Mouse (Mus musculus): ENCODE measurements around the gene L3mbtl3. TPM values are rescaled to one million over a fixed set of nuclear protein-coding genes. Genes with fewer than 3 reads are reported as not detected.

Gene L3mbtl3
- total RNA-seq (2022), result 10 to 100 TPM; 14.1 to 27.4 (median 18.3) TPM

GRCm38 (mm10) chr10:26375790-26376545, at the start of gene L3mbtl3:
TSS of gene L3mbtl3 (minus strand) at chr10:26375971.
- DNase-seq (ENCODE audit: low spot score in 2 of 2), result peak; percentile 59 to 80

GRCm38 (mm10) chr10:26421168-26421567, 45.4 kb upstream of the L3mbtl3 start:
- DNase-seq (ENCODE audit: low spot score in 2 of 2), result no peak

- DNase-seq (ENCODE audit: low spot score in 2 of 2), result no peak
Observed at GRCm38 (mm10) chr10:26388656-26389055, 12.9 kb upstream of the L3mbtl3 start.

DNA sequence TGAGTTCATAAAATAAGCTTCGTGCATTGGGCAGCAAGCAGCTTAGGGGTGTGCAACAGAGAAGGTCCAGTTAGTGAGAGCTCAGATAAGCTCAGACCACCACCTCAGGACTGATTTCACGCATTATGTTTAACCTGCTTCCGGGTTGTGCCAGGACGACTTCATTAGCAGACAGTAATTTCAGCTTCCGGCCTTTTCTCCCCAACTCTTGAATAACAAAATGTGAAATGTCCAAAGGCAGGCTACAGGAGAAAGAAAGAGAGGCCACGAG, 1.5 kb upstream of the L3mbtl3 start:
- no peak for DNase-seq (ENCODE audit: low spot score in 2 of 2)

DNA sequence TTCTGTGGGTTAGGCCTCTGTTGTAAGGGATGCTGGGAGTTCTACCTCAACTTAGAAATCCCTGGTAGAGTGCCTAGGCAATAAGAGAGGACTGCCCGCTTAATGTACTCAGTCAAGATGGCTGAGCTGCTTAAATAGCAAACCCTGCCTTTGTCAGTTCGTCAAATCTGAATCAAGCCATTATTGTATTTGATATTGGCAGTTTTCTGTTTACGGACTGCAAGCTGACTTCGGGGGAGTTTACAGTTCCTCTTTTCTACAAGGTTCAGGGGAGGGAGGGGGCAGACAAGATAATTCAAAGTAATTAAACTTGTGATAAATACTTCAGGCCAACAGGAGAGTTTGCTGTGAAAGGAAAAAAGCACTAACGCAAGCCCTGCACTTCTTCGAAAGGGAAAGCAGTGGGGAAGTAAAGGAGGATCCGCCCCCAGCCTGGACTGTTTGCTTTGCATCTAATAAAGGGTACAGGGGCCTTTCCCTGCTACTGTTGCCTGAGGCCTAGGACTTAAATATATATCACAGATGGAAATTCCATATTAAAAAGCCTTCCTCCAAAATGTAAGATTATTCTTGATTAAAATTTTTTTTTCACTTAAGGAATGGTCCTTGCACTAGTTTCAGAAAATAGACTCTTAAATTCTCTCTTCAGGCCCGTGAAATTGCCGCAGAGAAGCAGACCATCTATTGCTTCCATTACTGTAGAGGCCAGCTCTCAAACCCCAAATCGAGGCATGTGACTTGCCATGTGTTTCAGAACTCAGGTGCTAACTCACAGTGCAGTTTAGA, 968 bp upstream of the L3mbtl3 start:
- no peak for DNase-seq (ENCODE audit: low spot score in 2 of 2)

DNA sequence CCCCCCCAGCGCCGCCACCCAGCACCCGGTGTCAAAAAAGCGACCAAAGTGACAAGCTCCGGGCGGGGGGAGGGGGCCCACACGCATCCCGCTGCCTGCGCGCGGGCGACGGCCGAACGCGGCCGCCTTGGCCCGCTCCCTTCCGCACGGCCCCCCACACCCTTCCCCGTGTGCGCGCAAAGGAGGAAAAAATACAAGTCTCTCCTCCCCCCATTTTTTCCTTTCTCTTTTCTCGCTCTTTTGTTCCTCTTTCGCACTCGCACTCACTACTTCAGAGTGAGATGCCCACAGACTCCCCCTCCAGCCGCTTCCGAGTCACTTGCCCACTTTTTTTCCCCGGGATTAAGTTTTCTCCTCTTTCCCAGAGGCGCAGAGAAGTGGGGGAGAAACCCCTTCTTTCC, 420 bp downstream of the L3mbtl3 start:
- no peak for DNase-seq (ENCODE audit: low spot score in 2 of 2)

- DNase-seq (ENCODE audit: low spot score in 2 of 2), result peak in 1 of 2 experiments; percentile 34
Observed at GRCm38 (mm10) chr10:26374436-26375311, 1.1 kb downstream of the L3mbtl3 start.

DNA sequence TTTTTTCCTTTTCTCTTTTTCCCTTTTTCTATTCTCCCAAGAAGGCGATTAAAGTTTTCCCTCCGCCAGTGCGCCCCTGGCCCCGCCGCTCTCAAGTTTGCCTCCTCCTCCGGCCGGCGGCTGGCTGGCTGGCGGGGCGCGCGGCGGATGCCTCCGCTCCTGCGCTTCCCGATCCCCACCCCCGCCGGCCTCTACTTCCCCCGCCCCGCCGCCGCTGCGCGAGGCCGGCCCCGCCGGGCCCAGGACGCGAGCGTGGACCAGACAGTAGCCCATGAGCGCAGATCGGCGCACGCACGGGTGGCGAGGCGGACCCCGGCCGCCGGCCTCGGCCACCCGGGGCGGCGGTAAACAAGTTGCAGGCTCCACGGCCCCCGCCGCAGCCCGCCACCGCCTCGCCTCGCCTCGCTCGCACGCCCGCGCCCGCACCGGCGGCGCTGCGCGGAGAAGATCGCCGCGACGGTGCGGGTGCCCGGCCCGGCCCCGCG, 1.8 kb downstream of the L3mbtl3 start:
- DNase-seq (ENCODE audit: low spot score in 2 of 2), result peak in 1 of 2 experiments; percentile 43

- peak; percentile 71 to 76 for DNase-seq (ENCODE audit: low spot score in 2 of 2)
Observed at GRCm38 (mm10) chr10:26372940-26373931, 2.5 kb downstream of the L3mbtl3 start.

GRCm38 (mm10) chr10:26371416-26371815, 4.4 kb downstream of the L3mbtl3 start:
- no peak for DNase-seq (ENCODE audit: low spot score in 2 of 2)

GRCm38 (mm10) chr10:26364942-26365341, 10.8 kb downstream of the L3mbtl3 start:
- DNase-seq (ENCODE audit: low spot score in 2 of 2), result no peak

DNA sequence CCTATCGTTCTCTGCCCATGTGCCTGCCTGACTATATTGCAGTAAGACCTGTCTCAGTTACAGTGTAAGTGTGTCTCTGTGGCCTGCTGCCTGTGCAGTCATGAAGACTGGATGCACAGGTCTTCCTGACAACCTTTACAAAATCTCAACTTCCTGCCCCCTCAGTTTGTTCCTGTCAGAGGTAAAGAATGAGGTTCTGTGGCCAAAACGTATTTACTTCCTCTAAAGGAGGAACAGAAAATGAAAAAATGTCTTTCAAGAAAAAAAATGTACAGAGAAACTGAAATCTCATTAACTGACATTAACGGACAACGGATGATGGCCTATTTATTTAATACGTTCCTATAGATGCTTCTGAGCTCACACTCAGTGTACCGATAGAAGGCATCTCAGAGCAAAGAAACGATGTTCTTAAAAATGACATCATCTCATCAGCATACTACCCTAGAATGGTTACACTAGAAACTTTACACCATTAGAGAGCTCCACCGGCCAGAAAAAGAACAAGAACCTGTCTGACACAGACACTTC, 11.4 kb downstream of the L3mbtl3 start:
- no peak for DNase-seq (ENCODE audit: low spot score in 2 of 2)

DNA sequence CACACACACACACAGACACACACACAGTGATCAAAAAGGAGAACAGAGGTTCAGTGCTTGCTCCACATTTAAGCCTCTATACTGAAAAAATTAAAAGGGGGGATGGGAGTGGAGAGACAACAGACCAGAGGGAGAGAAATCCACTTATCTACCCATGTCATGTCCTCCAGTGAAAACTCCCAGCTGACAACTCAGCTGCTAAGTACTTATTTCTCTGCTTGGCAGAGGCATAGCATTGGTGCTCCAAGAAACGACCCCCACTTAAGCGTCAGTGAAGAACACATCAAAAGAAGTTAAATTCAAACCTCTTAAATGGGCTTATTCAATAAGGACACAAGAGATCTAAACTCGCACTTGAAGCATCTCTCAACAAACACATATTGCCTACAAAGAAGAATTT, 12.2 kb downstream of the L3mbtl3 start:
- no peak for DNase-seq (ENCODE audit: low spot score in 2 of 2)

DNA sequence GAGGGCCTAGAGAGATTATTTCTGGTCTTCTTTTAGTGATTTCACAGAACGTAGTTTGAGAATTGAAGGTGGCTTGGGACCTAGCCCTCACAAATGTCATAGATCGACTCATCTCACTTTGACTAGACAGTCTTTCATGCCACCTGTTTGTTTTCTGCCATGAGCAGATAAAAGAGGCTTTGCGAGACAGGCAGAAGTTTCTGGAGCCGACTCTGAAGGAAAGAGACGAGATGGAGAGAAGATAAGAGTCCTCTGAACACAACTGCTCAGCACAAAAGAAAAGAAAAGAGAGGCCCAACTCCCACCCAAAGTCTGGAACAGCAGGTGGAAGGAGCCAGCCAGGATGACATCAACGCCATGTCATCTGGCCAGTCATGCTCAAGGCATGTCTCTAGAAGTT, 17.0 kb downstream of the L3mbtl3 start:
- no peak for DNase-seq (ENCODE audit: low spot score in 2 of 2)

- no peak for DNase-seq (ENCODE audit: low spot score in 2 of 2)
Observed at GRCm38 (mm10) chr10:26358231-26358630, 17.5 kb downstream of the L3mbtl3 start.

DNA sequence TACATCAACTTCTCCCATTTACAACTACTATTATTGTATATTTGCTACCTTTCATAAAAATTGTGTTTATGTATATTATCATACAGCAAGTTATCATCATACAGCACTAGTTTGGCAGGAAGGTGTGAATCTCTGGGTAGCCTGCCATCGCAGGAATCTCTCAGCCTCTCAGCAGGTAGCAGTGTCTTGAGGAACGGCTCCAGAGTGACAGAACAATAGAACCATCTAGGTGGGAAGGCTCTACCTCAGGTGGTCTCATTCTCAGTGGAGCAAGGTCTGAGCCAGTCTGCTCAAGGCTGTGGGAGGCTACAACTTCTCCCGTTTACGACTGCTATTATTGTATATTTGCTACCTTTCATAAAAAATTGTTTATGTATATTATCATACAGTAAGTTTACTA, 22.0 kb downstream of the L3mbtl3 start:
- no peak for DNase-seq (ENCODE audit: low spot score in 2 of 2)

DNA sequence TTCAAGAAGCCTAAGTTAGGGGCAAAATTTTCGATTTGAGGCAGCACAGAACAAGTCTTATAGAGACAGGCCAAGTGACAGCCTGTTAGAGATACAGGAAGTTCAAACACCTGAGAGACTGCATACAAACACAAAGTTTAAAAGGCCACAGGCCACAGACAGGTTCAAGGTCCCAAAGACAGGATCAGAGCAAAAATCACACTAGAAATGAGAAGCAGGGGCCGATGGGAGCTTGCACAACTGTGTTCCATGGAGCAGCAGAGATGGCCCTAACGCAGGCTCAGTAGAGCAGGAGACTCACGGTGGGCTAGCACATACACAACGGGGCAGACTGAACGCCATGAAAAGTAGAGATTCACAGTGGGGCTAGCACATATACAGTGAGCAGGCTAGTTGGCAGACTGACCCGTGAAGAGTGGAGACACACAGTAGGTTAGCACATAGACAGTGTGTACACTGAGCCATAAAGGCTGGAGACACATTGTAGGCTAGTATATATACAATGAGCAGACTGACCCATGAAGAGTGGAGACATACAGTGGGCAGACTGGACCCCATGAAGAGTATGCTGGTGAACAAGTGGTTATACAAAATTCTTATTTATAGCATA, 24.5 kb downstream of the L3mbtl3 start:
- DNase-seq (ENCODE audit: low spot score in 2 of 2), result no peak

- DNase-seq (ENCODE audit: low spot score in 2 of 2), result no peak
Observed at GRCm38 (mm10) chr10:26350153-26350552, 25.6 kb downstream of the L3mbtl3 start.

- no peak for DNase-seq (ENCODE audit: low spot score in 2 of 2)
Observed at GRCm38 (mm10) chr10:26347614-26348013, 28.2 kb downstream of the L3mbtl3 start.

DNA sequence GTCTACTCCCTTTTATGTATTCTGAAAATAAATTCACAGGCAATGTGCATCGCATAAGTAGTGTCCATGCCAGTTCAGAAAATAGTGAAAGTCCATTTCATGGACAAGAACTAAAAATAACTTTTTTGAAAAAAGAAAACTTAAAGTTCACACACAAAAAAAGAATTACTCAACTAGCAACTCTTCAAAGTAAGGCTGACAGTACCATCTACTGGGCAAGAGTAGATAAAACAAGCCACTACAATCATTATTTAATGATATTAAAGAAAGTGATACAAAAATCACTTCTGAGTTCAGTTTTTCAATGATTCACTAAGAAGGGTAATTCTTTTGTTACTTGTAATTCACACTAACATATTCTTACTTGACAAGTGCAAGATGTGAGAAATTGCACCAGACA, 29.9 kb downstream of the L3mbtl3 start:
- DNase-seq (ENCODE audit: low spot score in 2 of 2), result no peak
